Mouse (Mus musculus): ENCODE results near the gene Peak1.

- TF ChIP-seq CTCF (IDR thresholded peaks at IDR 0.05; ENCODE audit: borderline replicate concordance, insufficient read depth, low read length) = peak; percentile 50; the same call in 1 of the 2 replicates
- no peak for TF ChIP-seq POLR2A (IDR thresholded peaks at IDR 0.05; ENCODE audit: low read depth, low read length)
Observed at GRCm38 (mm10) chr9:56264308-56265021, 153.4 kb downstream of the Peak1 start.

Measured in embryonic fibroblast, embryonic 13.5 days (primary cell).